Mouse (Mus musculus) forebrain, embryonic 11.5 days (tissue): Measurements from ENCODE around the gene Gramd1b. TPM values are rescaled to one million over a fixed set of nuclear protein-coding genes. Genes with fewer than 3 reads are reported as not detected.

Experiments used
- ATAC-seq: fragments of 200-750 bp; cut with Nextera tagmentation; replicated peaks from 2 replicates; pipeline ENCODE4 v1.8.0; 2017; ENCODE audit warnings: moderate TSS enrichment; ENCODE audit not compliant: low FRiP score
- DNase-seq: peaks from one replicate; pipeline ENCODE4 v3.0.0-alpha.2; 2017; ENCODE audit warnings: low spot score
- H3K27ac ChIP-seq: fragments of 300-500 bp; sonication (generic); 2 replicates; pipeline ENCODE4 v1.5.1; 2014; ENCODE audit warnings: low read depth, low read length
- H3K27me3 ChIP-seq: fragments of 300-500 bp; sonication (generic); 2 replicates; pipeline ENCODE4 v1.6.1; 2014; ENCODE audit warnings: mild to moderate bottlenecking, low read length, mixed read lengths; ENCODE audit not compliant: control insufficient read depth, insufficient read depth
- H3K36me3 ChIP-seq: fragments of 300-500 bp; sonication (generic); 2 replicates; pipeline ENCODE4 v1.6.1; 2014; ENCODE audit warnings: mild to moderate bottlenecking, low read length, moderate library complexity, mixed read lengths; ENCODE audit not compliant: control insufficient read depth, insufficient read depth
- H3K4me1 ChIP-seq: fragments of 300-500 bp; sonication (generic); replicated peaks from 2 replicates; pipeline ENCODE4 v1.6.1; 2014; ENCODE audit warnings: low read length, mixed read lengths; ENCODE audit not compliant: control insufficient read depth, insufficient read depth
- H3K4me2 ChIP-seq: fragments of 300-500 bp; sonication (generic); 2 replicates; pipeline ENCODE4 v1.6.1; 2014; ENCODE audit warnings: low read depth, mild to moderate bottlenecking, low read length, moderate library complexity, mixed read lengths; ENCODE audit not compliant: severe bottlenecking
- H3K4me3 ChIP-seq: fragments of 300-500 bp; sonication (generic); 2 replicates; pipeline ENCODE4 v1.5.1; 2014; ENCODE audit warnings: low read depth, low read length
- H3K9ac ChIP-seq: fragments of 300-500 bp; sonication (generic); 2 replicates; pipeline ENCODE4 v1.6.1; 2014; ENCODE audit warnings: low read length
- H3K9me3 ChIP-seq: fragments of 300-500 bp; sonication (generic); 2 replicates; pipeline ENCODE4 v1.6.1; 2016; ENCODE audit warnings: low read length, mixed read lengths; ENCODE audit not compliant: control insufficient read depth
- WGBS: fragments of 180-500 bp; shearing (Covaris S2); extraction: QIAGEN DNeasy Blood & Tissue Kit; methylation state at CpG from one replicate; pipeline ENCODE4 v1.1.7; 2014; 5-methylcytosine and 5-hydroxymethylcytosine counted together
- polyA plus RNA-seq: library from polyadenylated mRNA; unstranded; fragments of >200 nt; fragmentation: Nextera tagmentation; extraction: Ambion mirVana; gene quantifications from 2 replicates; pipeline ENCODE4 v1.2.1, GENCODE M21; 2014

The Gramd1b gene
- polyA plus RNA-seq, 1 experiment from 2014 or later, result 3.9 TPM

DNA sequence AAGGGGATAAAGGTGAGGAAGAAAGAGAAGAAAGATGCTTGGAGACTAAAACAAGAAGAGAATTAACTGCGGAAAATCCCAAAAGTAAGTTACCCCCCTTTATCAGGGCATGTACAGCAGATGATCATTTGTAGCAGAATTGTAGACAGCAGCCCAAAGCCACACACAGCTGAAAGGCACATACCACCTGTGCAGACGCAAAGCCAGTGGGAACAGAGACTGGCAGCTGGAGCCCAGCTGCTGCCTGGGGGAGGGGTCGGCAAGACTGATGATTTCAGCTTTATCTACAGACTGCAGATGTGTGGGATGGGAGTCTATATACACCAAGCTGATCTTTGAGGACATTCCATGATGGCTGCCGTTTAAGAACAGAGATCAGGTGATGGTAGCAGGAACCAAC lies 2.5 kb downstream of the Gramd1b start:
- Histone ChIP-seq H3K27ac (no peak overlapping the region), H3K4me1 (peaks cover 5% of the 10 kb centered on the region; the same call in 1 of the 2 replicates), H3K36me3 (no peaks in the 10 kb centered on the region), H3K9me3 (no peaks in the 10 kb centered on the region), H3K27me3 (peaks cover 7% of the 10 kb centered on the region; the same call in 1 of the 2 replicates), H3K9ac (no peak overlapping the region), H3K4me2 (no peak overlapping the region), H3K4me3 (no peak overlapping the region)
- no peak for ATAC-seq
- WGBS, result 77% methylated on average over 4 of the region's 4 CpGs
- no peak for DNase-seq

GRCm38 (mm10) chr9:40526928-40527327 lies 4.3 kb downstream of the Gramd1b start:
- Histone ChIP-seq H3K4me2 (no peak overlapping the region), H3K4me3 (no peak overlapping the region), H3K27ac (no peak overlapping the region), H3K9me3 (no peaks in the 10 kb centered on the region), H3K27me3 (peaks cover 7% of the 10 kb centered on the region; the same call in 1 of the 2 replicates), H3K36me3 (no peaks in the 10 kb centered on the region), H3K9ac (no peak overlapping the region), H3K4me1 (peaks cover 5% of the 10 kb centered on the region; the same call in 1 of the 2 replicates)
- no peak for DNase-seq
- WGBS, result 70% methylated on average over 3 of the region's 3 CpGs
- no peak for ATAC-seq

DNA sequence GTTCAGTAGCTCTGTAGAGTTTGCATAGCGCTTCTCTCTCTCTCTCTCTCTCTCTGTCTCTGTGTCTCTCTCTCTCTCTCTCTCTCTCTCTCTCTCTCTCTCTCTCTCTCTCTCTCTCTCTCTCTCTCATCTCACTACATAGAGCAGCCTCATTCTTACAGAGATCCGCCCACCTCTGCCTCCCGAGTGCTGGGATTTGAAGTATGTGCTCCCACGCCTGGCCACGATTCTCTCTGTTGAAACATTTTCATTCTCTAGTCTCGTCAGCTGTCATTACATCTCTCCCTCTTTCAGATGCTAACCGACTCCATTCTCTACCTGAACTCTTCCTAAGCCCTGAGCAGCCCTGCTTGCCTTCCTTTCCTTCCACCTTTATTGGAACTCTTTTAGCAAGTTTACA lies 9.0 kb downstream of the Gramd1b start:
- Histone ChIP-seq H3K4me2 (no peak overlapping the region), H3K4me1 (no peaks in the 10 kb centered on the region), H3K9me3 (no peaks in the 10 kb centered on the region), H3K36me3 (no peaks in the 10 kb centered on the region), H3K4me3 (no peak overlapping the region), H3K9ac (no peak overlapping the region), H3K27me3 (no peaks in the 10 kb centered on the region), H3K27ac (no peak overlapping the region)
- DNase-seq (no peak), ATAC-seq (no peak)
- WGBS, result 84% methylated on average over 7 of the region's 7 CpGs

- Histone ChIP-seq H3K27ac (no peak overlapping the region), H3K4me2 (no peak overlapping the region), H3K9ac (no peak overlapping the region), H3K4me1 (no peaks in the 10 kb centered on the region), H3K36me3 (no peaks in the 10 kb centered on the region), H3K4me3 (no peak overlapping the region), H3K9me3 (no peaks in the 10 kb centered on the region), H3K27me3 (no peaks in the 10 kb centered on the region)
- DNase-seq (no peak), ATAC-seq (no peak)
- WGBS, result 85% methylated on average over 6 of the region's 6 CpGs
Observed at GRCm38 (mm10) chr9:40521097-40521496, 10.1 kb downstream of the Gramd1b start.

- ATAC-seq (no peak), DNase-seq (no peak)
- H3K4me2 ChIP-seq, result no peak overlapping the region
- 85% methylated on average over 3 of the region's 3 CpGs for WGBS
- H3K27ac ChIP-seq, result no peak overlapping the region
- H3K4me3 ChIP-seq, result no peak overlapping the region
- no peaks in the 10 kb centered on the region for H3K9me3 ChIP-seq
- no peak overlapping the region for H3K9ac ChIP-seq
- H3K36me3 ChIP-seq, result no peaks in the 10 kb centered on the region
- no peaks in the 10 kb centered on the region for H3K4me1 ChIP-seq
- no peaks in the 10 kb centered on the region for H3K27me3 ChIP-seq
Observed at GRCm38 (mm10) chr9:40519294-40519693, 11.9 kb downstream of the Gramd1b start.

DNA sequence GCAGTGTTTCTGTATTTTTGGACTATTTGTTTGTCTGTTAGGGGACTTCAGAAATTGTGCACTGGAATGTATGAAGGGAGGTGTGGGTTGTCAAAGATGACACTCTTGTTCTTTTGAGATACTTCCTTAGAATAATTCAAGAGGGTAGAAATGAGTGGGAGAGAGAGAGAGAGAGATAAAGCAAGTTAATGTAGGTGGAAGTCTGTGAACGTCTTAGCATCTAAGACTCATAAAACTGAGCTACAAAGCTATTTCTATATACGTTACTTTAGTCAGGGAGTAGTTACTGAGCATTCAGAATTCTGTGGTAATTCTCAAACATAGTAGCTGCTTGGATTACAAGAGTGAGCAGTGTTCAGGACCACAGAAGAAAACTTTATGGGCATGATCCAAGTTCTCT lies 19.2 kb downstream of the Gramd1b start:
- Histone ChIP-seq H3K27ac (no peak overlapping the region), H3K27me3 (no peaks in the 10 kb centered on the region), H3K4me2 (no peak overlapping the region), H3K9me3 (no peaks in the 10 kb centered on the region), H3K36me3 (no peaks in the 10 kb centered on the region), H3K4me3 (no peak overlapping the region), H3K4me1 (no peaks in the 10 kb centered on the region), H3K9ac (no peak overlapping the region)
- ATAC-seq (no peak), DNase-seq (no peak)
- WGBS, result 88% methylated on average over 2 of the region's 2 CpGs

DNA sequence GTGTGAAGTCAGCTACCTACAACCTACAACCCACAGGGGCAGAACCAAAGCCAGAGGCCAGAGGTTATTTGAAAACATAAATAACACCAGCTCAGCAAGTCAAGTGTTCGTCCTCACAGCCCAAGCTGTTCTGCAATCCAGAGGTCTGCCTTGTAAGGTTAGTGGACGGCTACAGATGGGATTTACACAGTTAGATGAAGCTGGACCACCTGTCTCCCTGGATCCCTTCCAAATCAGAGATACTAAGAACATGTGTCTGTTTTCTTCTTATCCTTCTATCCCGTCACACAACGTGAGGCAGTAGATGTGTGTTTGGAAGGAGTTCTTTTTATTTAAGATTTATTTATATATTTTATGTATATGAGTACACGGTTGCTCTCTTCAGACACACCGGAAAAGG lies 21.7 kb downstream of the Gramd1b start:
- no peaks in the 10 kb centered on the region for H3K9me3 ChIP-seq
- H3K4me3 ChIP-seq, result no peak overlapping the region
- 84% methylated on average over 6 of the region's 6 CpGs for WGBS
- ATAC-seq, result no peak
- no peak overlapping the region for H3K27ac ChIP-seq
- H3K36me3 ChIP-seq, result no peaks in the 10 kb centered on the region
- no peak overlapping the region for H3K4me2 ChIP-seq
- H3K9ac ChIP-seq, result no peak overlapping the region
- H3K4me1 ChIP-seq, result no peaks in the 10 kb centered on the region
- no peak for DNase-seq
- no peaks in the 10 kb centered on the region for H3K27me3 ChIP-seq

DNA sequence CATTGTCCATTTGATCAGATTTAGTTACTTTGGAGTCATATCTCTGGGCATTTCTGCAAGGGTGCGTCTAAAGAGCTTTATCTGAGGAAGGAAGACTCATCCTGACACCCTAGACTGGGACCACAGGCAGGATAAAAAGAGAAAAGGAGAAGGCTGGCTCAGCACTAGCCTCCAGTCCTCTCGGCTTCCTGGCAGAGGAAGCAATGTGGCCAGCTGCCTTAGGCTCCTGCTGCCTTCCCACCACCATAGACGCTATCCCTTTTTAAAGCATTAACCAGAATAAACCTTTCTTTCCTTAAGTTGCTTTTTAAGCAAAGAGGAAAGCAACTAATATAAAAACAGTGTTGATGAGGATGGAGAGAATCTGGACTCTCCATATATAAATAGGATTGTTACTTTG lies 24.6 kb downstream of the Gramd1b start:
- 79% methylated on average over 3 of the region's 3 CpGs for WGBS
- DNase-seq, result no peak
- Histone ChIP-seq H3K27me3 (no peaks in the 10 kb centered on the region), H3K4me2 (no peak overlapping the region), H3K27ac (no peak overlapping the region), H3K9me3 (no peaks in the 10 kb centered on the region), H3K4me3 (no peak overlapping the region), H3K36me3 (no peaks in the 10 kb centered on the region), H3K4me1 (no peaks in the 10 kb centered on the region), H3K9ac (no peak overlapping the region)
- ATAC-seq, result no peak

DNA sequence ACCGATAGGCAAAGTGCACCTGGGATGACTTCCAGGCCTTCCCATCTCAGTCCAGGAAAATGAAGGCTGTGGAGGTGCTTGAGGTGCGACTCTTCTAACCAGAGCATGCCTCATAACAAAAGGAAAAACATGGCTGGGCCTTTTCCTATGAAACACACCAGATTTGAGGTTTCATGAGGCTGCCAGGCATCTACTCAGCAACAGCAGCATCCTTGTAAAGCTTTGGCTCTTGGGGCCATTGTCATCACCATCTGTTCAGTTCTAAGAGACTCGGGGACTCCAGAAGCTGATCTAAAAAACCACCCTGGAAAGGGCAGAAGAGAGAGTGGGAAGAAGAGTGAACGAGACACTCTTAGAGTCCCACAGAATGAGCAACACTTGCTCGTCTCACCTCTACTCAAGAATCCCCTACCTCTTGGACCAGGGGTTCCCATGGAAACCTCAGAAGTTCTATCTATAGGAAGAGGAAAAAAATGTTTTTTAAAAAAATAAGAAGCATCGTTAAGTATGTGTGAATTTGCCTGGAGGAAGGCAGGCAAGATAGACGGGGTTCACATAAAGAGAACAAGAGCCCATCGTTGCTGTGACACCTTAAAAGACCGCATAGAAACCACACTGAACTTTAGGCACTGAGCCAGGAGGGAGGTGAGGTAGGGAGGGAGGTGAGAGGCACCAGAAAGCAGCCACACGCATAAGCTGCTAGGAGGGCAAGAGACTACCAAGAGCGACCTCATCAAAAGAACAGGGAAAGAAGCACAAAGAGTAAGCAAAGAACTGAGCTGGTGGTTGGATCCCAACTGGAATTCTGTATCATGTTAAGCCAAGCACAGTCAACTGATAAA lies 25.5 kb downstream of the Gramd1b start:
- H3K36me3 ChIP-seq, result no peaks in the 10 kb centered on the region
- 73% methylated on average over 11 of the region's 11 CpGs for WGBS

More for the DNA sequence above, 25.5 kb downstream of the Gramd1b start:
- ATAC-seq (no peak), DNase-seq (no peak)
- no peaks in the 10 kb centered on the region for H3K9me3 ChIP-seq
- H3K4me1 ChIP-seq, result no peaks in the 10 kb centered on the region
- no peak overlapping the region for H3K27ac ChIP-seq
- H3K4me2 ChIP-seq, result no peak overlapping the region
- H3K4me3 ChIP-seq, result no peak overlapping the region
- no peaks in the 10 kb centered on the region for H3K27me3 ChIP-seq
- no peak overlapping the region for H3K9ac ChIP-seq
